Comparison of ENCODE assay signal across 16 mouse cellular contexts in the genomic region with DNA sequence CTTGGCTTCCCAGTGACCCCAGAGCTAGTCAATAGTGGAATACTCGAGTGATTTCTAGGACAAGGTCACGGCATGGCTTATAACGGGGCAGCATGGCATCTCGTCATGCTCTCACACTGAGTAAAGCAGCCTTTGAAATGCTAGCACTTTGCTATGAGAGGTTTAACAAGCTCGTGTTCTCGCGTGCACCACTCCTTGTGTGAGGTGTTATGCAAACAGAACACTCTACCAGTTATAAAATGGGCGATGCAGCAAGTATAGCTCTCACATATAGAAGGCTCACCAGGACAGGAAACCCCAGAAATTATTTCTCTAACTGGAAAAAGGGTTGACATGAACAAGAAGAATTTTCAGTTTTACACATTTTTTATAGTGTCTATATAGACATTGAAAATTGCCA.
"Had no signal": no experiment of that assay in that cellular context is flagged by ENCODE, and none has a peak within 500 bp of the region (broad histone marks: within the 10 kb centered on the region; RNA-seq: fewer than 3 reads in every experiment).

No protein-coding gene starts in this region.

- H3K4me2 ChIP-seq: lung, embryonic 15.5 days; midbrain, embryonic 12.5 days; neural tube, embryonic 12.5 days; stomach, embryonic 15.5 days had no signal

- H3K9me3 ChIP-seq: lung, embryonic 15.5 days; midbrain, embryonic 10.5 days; midbrain, embryonic 12.5 days; neural tube, embryonic 12.5 days; stomach, embryonic 15.5 days had no signal

- DNase-seq: lung, adult 18-20 months; lung, postnatal 14 days; lung, postnatal 4 days; midbrain, embryonic 14.5 days; right cerebral cortex, postnatal 14 days; thymus, adult 2 months; thymus, postnatal 25 days; thymus, postnatal 4 days had no signal

- H3K36me3 ChIP-seq: lung, embryonic 15.5 days; midbrain, embryonic 10.5 days; midbrain, embryonic 12.5 days; neural tube, embryonic 12.5 days; stomach, embryonic 15.5 days had no signal

- H3K27me3 ChIP-seq: lung, embryonic 15.5 days; midbrain, embryonic 12.5 days; neural tube, embryonic 12.5 days; stomach, embryonic 15.5 days had no signal

- ATAC-seq: midbrain, embryonic 16.5 days had no signal

- H3K27ac ChIP-seq: liver, embryonic 14.5 days; lung, embryonic 15.5 days; midbrain, embryonic 10.5 days; midbrain, embryonic 12.5 days; neural tube, embryonic 12.5 days; stomach, embryonic 15.5 days; stomach, postnatal 0 days had no signal

- H3K4me3 ChIP-seq: lung, embryonic 15.5 days; midbrain, embryonic 10.5 days; midbrain, embryonic 12.5 days; neural tube, embryonic 12.5 days; stomach, embryonic 15.5 days had no signal

- H3K9ac ChIP-seq: liver, embryonic 14.5 days; lung, embryonic 15.5 days; midbrain, embryonic 12.5 days; neural tube, embryonic 12.5 days; stomach, embryonic 15.5 days had no signal

- H3K4me1 ChIP-seq: lung, embryonic 15.5 days; neural tube, embryonic 12.5 days; stomach, embryonic 15.5 days had no signal
